Mouse (Mus musculus) retina, adult 2 months (tissue): ENCODE data around the gene Cacna1a.

ENCODE experiments used
- DNase-seq: peaks from one replicate; pipeline ENCODE4 v3.0.0-alpha.2; 2012; ENCODE audit warnings: low read depth, low spot score

Cacna1a gene

GRCm38 (mm10) chr8:84687003-84687704 is 298.9 kb downstream of the Cacna1a start:
- no peak for DNase-seq

- DNase-seq = peak; percentile 64
These were observed 299.5 kb downstream of the Cacna1a start, which contains the start of gene Nacc1 for GRCm38 (mm10) chr8:84687705-84688100. Nacc1 (minus strand) TSS chr8:84687862.

- peak; percentile 83 for DNase-seq
These were observed 301.1 kb downstream of the Cacna1a start for GRCm38 (mm10) chr8:84689091-84689915.
